14 mouse cellular contexts compared by ENCODE assay signal in genomic region chr17:47863437-47863836, GRCm38 (mm10). TPM values are rescaled to one million over a fixed set of nuclear protein-coding genes. Genes with fewer than 3 reads are reported as not detected.
DNase-seq lines count a peak whose midpoint lies in the region; ATAC-seq and TF ChIP-seq lines count a peak whose summit lies in the region.
"Had no signal": no experiment of that assay in that cellular context is flagged by ENCODE, and none has a peak within 500 bp of the region (broad histone marks: within the 10 kb centered on the region; RNA-seq: fewer than 3 reads in every experiment).

No protein-coding gene starts in this region.

- no peak overlapping the region for H3K4me2 ChIP-seq in lung, embryonic 16.5 days (ENCODE audit: low read depth, low read length)
- no peak overlapping the region for H3K4me2 ChIP-seq in embryonic facial prominence, embryonic 14.5 days (ENCODE audit: low read depth, low read length)
- no peak overlapping the region for H3K4me2 ChIP-seq in midbrain, embryonic 15.5 days
- H3K4me2 ChIP-seq: liver, embryonic 11.5 days had no signal

- intact Hi-C loops in heart, adult 2 months (cut with DNase I), result no loop called here

- no peak overlapping the region for H3K27ac ChIP-seq in heart, adult 2 months
- no peak overlapping the region for H3K27ac ChIP-seq in lung, embryonic 16.5 days (ENCODE audit: low read length)
- H3K27ac ChIP-seq in embryonic facial prominence, embryonic 14.5 days (replicated peaks; ENCODE audit: low read depth, low read length), result 0 out of 2 replicates have a peak overlapping the region, but pooled peaks have one; percentile 23
- H3K27ac ChIP-seq in midbrain, embryonic 15.5 days, result no peak overlapping the region
- H3K27ac ChIP-seq: kidney, postnatal 0 days had no signal

- no peak for TF ChIP-seq CTCF in heart, adult 2 months (IDR thresholded peaks at IDR 0.05)

- no peak overlapping the region for H3K9ac ChIP-seq in heart, adult 2 months (ENCODE audit: low read depth, low read length)
- H3K9ac ChIP-seq in lung, embryonic 16.5 days (ENCODE audit: low read length), result 0 out of 2 replicates have a peak overlapping the region, but pooled peaks have one; percentile 8
- H3K9ac ChIP-seq in embryonic facial prominence, embryonic 14.5 days (ENCODE audit: low read depth, low read length), result no peak overlapping the region
- H3K9ac ChIP-seq in midbrain, embryonic 15.5 days, result no peak overlapping the region

- DNase-seq in heart, adult 11 months, result peak; percentile 88
- no peak for DNase-seq in heart, adult 2 months
- DNase-seq in lung, postnatal 4 days, result no peak
- DNase-seq in embryonic facial prominence, embryonic 14.5 days (ENCODE audit: low spot score), result peak; percentile 45
- DNase-seq in thymus, postnatal 10 days (ENCODE audit: low spot score in 2 of 2), result no peak
- no peak for DNase-seq in gastrocnemius, postnatal 4 days (ENCODE audit: low spot score in 2 of 2)
- DNase-seq: B cell, adult 2 months; cerebellum, adult 8-10 months; thymus, postnatal 14 days had no signal

- H3K4me1 ChIP-seq in heart, adult 2 months (ENCODE audit: control insufficient read depth, insufficient read depth, low read length), result no peaks in the 10 kb centered on the region
- H3K4me1 ChIP-seq in lung, embryonic 16.5 days (replicated peaks; ENCODE audit: control insufficient read depth, insufficient read depth, low read length), result peaks cover 7% of the 10 kb centered on the region; the same call in 1 of the 2 replicates
- peaks cover 12% of the 10 kb centered on the region for H3K4me1 ChIP-seq in embryonic facial prominence, embryonic 14.5 days (ENCODE audit: control insufficient read depth, insufficient read depth, low read length)
- H3K4me1 ChIP-seq in midbrain, embryonic 15.5 days, result 0 out of 2 replicates have a peak, but pooled peaks cover 5% of the 10 kb centered on the region

- TF ChIP-seq EP300 in heart, adult 2 months (IDR thresholded peaks at IDR 0.05; ENCODE audit: insufficient read depth, low read depth, low read length), result no peak

- H3K4me3 ChIP-seq in heart, adult 2 months, result no peak overlapping the region
- no peak overlapping the region for H3K4me3 ChIP-seq in lung, embryonic 16.5 days (ENCODE audit: low read length)
- H3K4me3 ChIP-seq in embryonic facial prominence, embryonic 14.5 days (ENCODE audit: low read depth, low read length), result no peak overlapping the region
- H3K4me3 ChIP-seq in midbrain, embryonic 15.5 days, result no peak overlapping the region

- no peaks in the 10 kb centered on the region for H3K79me2 ChIP-seq in heart, adult 2 months (replicated peaks; ENCODE audit: control insufficient read depth, insufficient read depth, low read length)

- no peaks in the 10 kb centered on the region for H3K36me3 ChIP-seq in heart, adult 2 months (ENCODE audit: control insufficient read depth, insufficient read depth, low read length)
- H3K36me3 ChIP-seq in lung, embryonic 16.5 days (ENCODE audit: control insufficient read depth, insufficient read depth, low read length), result peaks cover 10% of the 10 kb centered on the region
- peaks cover 5% of the 10 kb centered on the region; the same call in 1 of the 2 replicates for H3K36me3 ChIP-seq in embryonic facial prominence, embryonic 14.5 days (ENCODE audit: control insufficient read depth, insufficient read depth, low read length)
- no peaks in the 10 kb centered on the region for H3K36me3 ChIP-seq in midbrain, embryonic 15.5 days (replicated peaks)

- H3K9me3 ChIP-seq in lung, embryonic 16.5 days (ENCODE audit: control insufficient read depth, low read length), result no peaks in the 10 kb centered on the region
- no peaks in the 10 kb centered on the region for H3K9me3 ChIP-seq in embryonic facial prominence, embryonic 14.5 days (ENCODE audit: control insufficient read depth, low read length)
- no peaks in the 10 kb centered on the region for H3K9me3 ChIP-seq in midbrain, embryonic 15.5 days

- H3K27me3 ChIP-seq in heart, adult 2 months (ENCODE audit: control insufficient read depth, insufficient read depth, low read length), result no peaks in the 10 kb centered on the region
- H3K27me3 ChIP-seq in lung, embryonic 16.5 days (ENCODE audit: control insufficient read depth, insufficient read depth, low read depth, low read length), result no peaks in the 10 kb centered on the region
- no peaks in the 10 kb centered on the region for H3K27me3 ChIP-seq in embryonic facial prominence, embryonic 14.5 days (replicated peaks; ENCODE audit: control insufficient read depth, insufficient read depth, low read length)
- no peaks in the 10 kb centered on the region for H3K27me3 ChIP-seq in midbrain, embryonic 15.5 days (replicated peaks)

- WGBS in heart, adult 2 months, result 57% methylated on average over 11 of the region's 11 CpGs
- 14% methylated on average over 11 of the region's 11 CpGs for WGBS in lung, embryonic 16.5 days
- 6% methylated on average over 11 of the region's 11 CpGs for WGBS in embryonic facial prominence, embryonic 14.5 days
- 19% methylated on average over 11 of the region's 11 CpGs for WGBS in midbrain, embryonic 15.5 days

- no peak for TF ChIP-seq POLR2A in heart, adult 2 months (IDR thresholded peaks at IDR 0.05; ENCODE audit: insufficient read depth, low read depth, low read length)

- ATAC-seq in lung, embryonic 16.5 days (ENCODE audit: low read depth), result no peak
- ATAC-seq in embryonic facial prominence, embryonic 14.5 days (ENCODE audit: low read depth), result peak; percentile 26
- ATAC-seq in midbrain, embryonic 15.5 days (replicated peaks), result peak; percentile 21; the same call in 1 of the 2 replicates

RNA-seq across cellular contexts. Expression of gene Mdfi, which starts 28.9 kb away (rescaled TPM):
- 1 to 10 TPM; 1.8 to 2.0 TPM for total RNA-seq in heart, adult 2 months (2021)
- 9.6 and 11.1 TPM in 2 replicates for polyA plus RNA-seq in heart, adult 2 months (2012; rRNA removed)
- polyA plus RNA-seq in lung, embryonic 16.5 days (2015; fragmentation: Nextera tagmentation; extraction: Ambion mirVana), result 18.1 and 22.1 TPM in 2 replicates
- 54.5 and 64.6 TPM in 2 replicates for polyA plus RNA-seq in embryonic facial prominence, embryonic 14.5 days (2014; fragmentation: Nextera tagmentation; extraction: Ambion mirVana)
- polyA plus RNA-seq in midbrain, embryonic 15.5 days (2015; fragmentation: Nextera tagmentation; extraction: Ambion mirVana), result 2.7 and 3.6 TPM in 2 replicates
- total RNA-seq in gastrocnemius, postnatal 4 days (2021), result 10 to 100 TPM; 12.0 to 13.0 TPM
- polyA plus RNA-seq: G1E had no signal

Comparison
In these comparisons a context has a peak if more than half of its experiments do, and no peak if none do; other contexts are left out.
1. DNase-seq: peak in heart, adult 11 months (single experiment) and embryonic facial prominence, embryonic 14.5 days (single experiment); none in heart, adult 2 months (0 of 2), lung, postnatal 4 days (0 of 2), thymus, postnatal 10 days (0 of 2) and gastrocnemius, postnatal 4 days (0 of 2).